Mouse (Mus musculus) bone marrow macrophage, adult 2 months (primary cell): Measurements from ENCODE around the gene Proser3.

Source experiments
- CTCF ChIP-seq: IDR thresholded peaks from 2 replicates; pipeline ENCODE4 v1.5.1; 2012; ENCODE audit warnings: low read depth, mild to moderate bottlenecking, low read length, moderate library complexity
- POLR2A ChIP-seq: IDR thresholded peaks from 2 replicates; pipeline ENCODE4 v1.6.1; 2012; ENCODE audit warnings: mild to moderate bottlenecking, low read depth, low read length, borderline replicate concordance

DNA sequence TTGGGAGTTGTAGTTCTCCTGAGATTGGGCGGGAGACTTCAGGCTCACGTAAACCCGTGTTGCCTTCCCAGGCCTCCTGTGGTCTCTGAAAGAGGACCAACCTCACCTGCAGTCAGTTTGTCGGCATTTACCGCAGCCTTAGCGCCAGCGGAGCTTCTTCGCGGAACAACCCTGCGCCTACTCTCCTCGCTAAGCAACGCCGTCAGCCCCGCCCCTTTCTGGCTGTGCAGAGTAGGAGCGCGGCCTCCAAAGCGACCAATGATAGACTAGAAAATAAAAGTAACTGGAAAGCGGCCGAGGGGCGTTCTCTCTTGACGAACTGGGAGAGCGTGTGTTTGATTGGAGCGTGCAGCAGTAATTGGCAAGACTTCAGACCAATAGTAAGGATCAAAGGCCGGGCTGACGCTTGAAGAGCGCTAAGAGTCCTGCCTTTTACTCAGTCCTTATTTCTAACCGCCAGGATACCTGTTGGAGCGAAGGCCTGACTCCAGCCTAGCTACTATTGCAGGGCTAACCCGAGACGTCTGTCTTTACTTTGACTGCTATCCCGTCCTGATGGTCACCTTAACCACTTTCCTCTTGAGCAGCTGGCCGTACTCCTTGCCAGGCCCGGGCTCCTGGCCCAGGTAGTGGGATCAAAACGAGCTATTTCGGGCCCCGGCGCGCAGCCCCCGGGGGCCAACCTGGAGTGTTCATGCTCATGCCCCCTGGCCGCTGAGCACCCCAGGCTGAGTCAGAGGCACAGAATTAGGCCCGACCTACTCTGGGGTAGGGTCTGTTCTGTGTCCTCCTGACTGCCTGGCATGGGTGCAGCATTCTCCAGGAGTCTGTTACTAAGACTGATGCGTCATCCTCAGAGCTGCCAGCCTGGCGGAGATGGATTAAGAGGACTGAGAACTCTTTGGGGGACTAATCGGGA lies at the start of gene Proser3, which contains the start of gene Hspb6:
- TF ChIP-seq POLR2A (no peak), CTCF (no peak)
